Mouse (Mus musculus) embryonic facial prominence, embryonic 12.5 days (tissue): ENCODE data around the gene Men1. TPM values are rescaled to one million over a fixed set of nuclear protein-coding genes. Genes with fewer than 3 reads are reported as not detected.
A peak's percentile ranks its signal among the peaks of the same experiment; 100 is the strongest.
"Not testable (repeated sequence)": the region's sequence is repeated elsewhere in the genome, so short reads cannot be mapped to it uniquely, and the experiment has no call there.

ENCODE experiments used
- ATAC-seq: fragments of 200-750 bp; cut with Nextera tagmentation; 2 replicates; pipeline ENCODE4 v1.8.0; 2017; ENCODE audit not compliant: insufficient number of reproducible peaks, insufficient read depth, low FRiP score, low TSS enrichment
- H3K27ac ChIP-seq: fragments of 300-500 bp; sonication (generic); 2 replicates; pipeline ENCODE4 v1.5.1; 2016; ENCODE audit warnings: mild to moderate bottlenecking
- H3K27me3 ChIP-seq: fragments of 300-500 bp; sonication (generic); 2 replicates; pipeline ENCODE4 v1.6.1; 2016; ENCODE audit warnings: mild to moderate bottlenecking, moderate library complexity
- H3K36me3 ChIP-seq: fragments of 300-500 bp; sonication (generic); 2 replicates; pipeline ENCODE4 v1.6.1; 2016; ENCODE audit warnings: mild to moderate bottlenecking
- H3K4me1 ChIP-seq: fragments of 300-500 bp; sonication (generic); 2 replicates; pipeline ENCODE4 v1.6.1; 2016
- H3K4me2 ChIP-seq: fragments of 300-500 bp; sonication (generic); replicated peaks from 2 replicates; pipeline ENCODE4 v1.6.1; 2016; ENCODE audit warnings: mild to moderate bottlenecking, moderate library complexity
- H3K4me3 ChIP-seq: fragments of 300-500 bp; sonication (generic); 2 replicates; pipeline ENCODE4 v1.5.1; 2016; ENCODE audit warnings: mild to moderate bottlenecking
- H3K9ac ChIP-seq: fragments of 300-500 bp; sonication (generic); 2 replicates; pipeline ENCODE4 v1.6.1; 2016; ENCODE audit warnings: mild to moderate bottlenecking, moderate library complexity
- H3K9me3 ChIP-seq: fragments of 300-500 bp; sonication (generic); 2 replicates; pipeline ENCODE4 v1.6.1; 2016; ENCODE audit warnings: mild to moderate bottlenecking, moderate library complexity
- WGBS: fragments of 180-500 bp; shearing (Covaris S2); methylation state at CpG from one replicate; pipeline ENCODE4 v1.1.7; 2016; 5-methylcytosine and 5-hydroxymethylcytosine counted together
- polyA plus RNA-seq: library from polyadenylated mRNA; unstranded; fragments of >200 nt; fragmentation: Nextera tagmentation; extraction: Ambion mirVana; gene quantifications from 2 replicates; pipeline ENCODE4 v1.2.1, GENCODE M21; 2016

The Men1 gene
- polyA plus RNA-seq, result 107 and 111 TPM in 2 replicates

- ATAC-seq, result peak; percentile 90
- WGBS, result under 1% methylated on average over 43 of the region's 43 CpGs
These were observed at the start of gene Men1 for GRCm38 (mm10) chr19:6334673-6335457. Gene Men1, plus strand, starts transcription at chr19:6334979.

GRCm38 (mm10) chr19:6285226-6285625, 49.6 kb upstream of the Men1 start:
- H3K9me3 ChIP-seq, result no peaks in the 10 kb centered on the region
- H3K36me3 ChIP-seq, result peaks cover 78% of the 10 kb centered on the region
- H3K4me3 ChIP-seq, result no peak overlapping the region
- no peak overlapping the region for H3K9ac ChIP-seq
- H3K27ac ChIP-seq, result no peak overlapping the region
- 68% methylated on average over 8 of the region's 8 CpGs for WGBS
- no peaks in the 10 kb centered on the region for H3K27me3 ChIP-seq
- no peak for ATAC-seq
- peaks cover 9% of the 10 kb centered on the region; the same call in 1 of the 2 replicates for H3K4me1 ChIP-seq
- H3K4me2 ChIP-seq, result no peak overlapping the region

More at GRCm38 (mm10) chr19:6334673-6335457, at the start of gene Men1:
- Histone ChIP-seq H3K36me3 (peaks cover 30% of the 10 kb centered on the region), H3K9me3 (no peaks in the 10 kb centered on the region), H3K4me3 (peak within 1 kb of the TSS; percentile 75), H3K9ac (peak within 1 kb of the TSS; percentile 86), H3K27ac (peak within 1 kb of the TSS; percentile 86), H3K4me1 (peaks cover 19% of the 10 kb centered on the region), H3K4me2 (peak within 1 kb of the TSS; percentile 94), H3K27me3 (no peaks in the 10 kb centered on the region)

GRCm38 (mm10) chr19:6285632-6286433, 48.9 kb upstream of the Men1 start:
- no peaks in the 10 kb centered on the region for H3K27me3 ChIP-seq
- no peak overlapping the region for H3K4me2 ChIP-seq
- 76% methylated on average over 7 of the region's 7 CpGs for WGBS
- H3K9me3 ChIP-seq, result no peaks in the 10 kb centered on the region
- H3K9ac ChIP-seq, result no peak overlapping the region
- peaks cover 9% of the 10 kb centered on the region; the same call in 1 of the 2 replicates for H3K4me1 ChIP-seq
- no peak for ATAC-seq
- H3K36me3 ChIP-seq, result peaks cover 76% of the 10 kb centered on the region
- H3K4me3 ChIP-seq, result no peak overlapping the region
- H3K27ac ChIP-seq, result no peak overlapping the region

- Histone ChIP-seq H3K36me3 (peaks cover 67% of the 10 kb centered on the region), H3K4me3 (no peak overlapping the region), H3K27ac (0 out of 2 replicates have a peak overlapping the region, but pooled peaks have one; percentile 6), H3K9ac (peak overlapping the region; percentile 25), H3K4me2 (no peak overlapping the region), H3K9me3 (no peaks in the 10 kb centered on the region), H3K27me3 (no peaks in the 10 kb centered on the region), H3K4me1 (peaks cover 9% of the 10 kb centered on the region; the same call in 1 of the 2 replicates)
- WGBS, result 87% methylated on average over 19 of the region's 19 CpGs
- no peak for ATAC-seq
These were observed 48.1 kb upstream of the Men1 start for GRCm38 (mm10) chr19:6286434-6287401.

- H3K4me3 ChIP-seq, result no peak overlapping the region
- H3K27me3 ChIP-seq, result no peaks in the 10 kb centered on the region
- peaks cover 9% of the 10 kb centered on the region; the same call in 1 of the 2 replicates for H3K4me1 ChIP-seq
- H3K9me3 ChIP-seq, result no peaks in the 10 kb centered on the region
- H3K27ac ChIP-seq, result peak overlapping the region; percentile 68; the same call in 1 of the 2 replicates
- H3K9ac ChIP-seq, result no peak overlapping the region
- H3K36me3 ChIP-seq, result peaks cover 52% of the 10 kb centered on the region
- no peak overlapping the region for H3K4me2 ChIP-seq
- 59% methylated on average over 13 of the region's 13 CpGs for WGBS
- ATAC-seq, result no peak
These were observed 46.4 kb upstream of the Men1 start for GRCm38 (mm10) chr19:6288236-6288894.

- Histone ChIP-seq H3K4me2 (no peak overlapping the region), H3K4me3 (no peak overlapping the region), H3K36me3 (peaks cover 53% of the 10 kb centered on the region), H3K27me3 (no peaks in the 10 kb centered on the region), H3K9ac (no peak overlapping the region), H3K9me3 (no peaks in the 10 kb centered on the region), H3K27ac (no peak overlapping the region), H3K4me1 (peaks cover 9% of the 10 kb centered on the region; the same call in 1 of the 2 replicates)
- WGBS, result 91% methylated on average over 14 of the region's 14 CpGs
- no peak for ATAC-seq
These were observed 45.0 kb upstream of the Men1 start for GRCm38 (mm10) chr19:6289696-6290238.

- not testable (repeated sequence) for H3K27me3 ChIP-seq, H3K9me3 ChIP-seq, H3K4me3 ChIP-seq, H3K27ac ChIP-seq, H3K4me1 ChIP-seq, H3K4me2 ChIP-seq, ATAC-seq, H3K9ac ChIP-seq
- 93% methylated on average over 5 of the region's 6 CpGs for WGBS
- peaks cover 52% of the 10 kb centered on the region for H3K36me3 ChIP-seq
These were observed 44.1 kb upstream of the Men1 start for GRCm38 (mm10) chr19:6290720-6291116.

- H3K36me3 ChIP-seq, result peaks cover 53% of the 10 kb centered on the region
- no peak overlapping the region for H3K4me2 ChIP-seq
- H3K9ac ChIP-seq, result no peak overlapping the region
- H3K27ac ChIP-seq, result no peak overlapping the region
- H3K4me3 ChIP-seq, result no peak overlapping the region
- peaks cover 9% of the 10 kb centered on the region; the same call in 1 of the 2 replicates for H3K4me1 ChIP-seq
- ATAC-seq, result no peak
- no peaks in the 10 kb centered on the region for H3K27me3 ChIP-seq
- WGBS, result 80% methylated on average over 10 of the region's 10 CpGs
- H3K9me3 ChIP-seq, result no peaks in the 10 kb centered on the region
These were observed 43.5 kb upstream of the Men1 start for GRCm38 (mm10) chr19:6291117-6291781.

GRCm38 (mm10) chr19:6292262-6292661, 42.5 kb upstream of the Men1 start:
- Histone ChIP-seq H3K4me2 (no peak overlapping the region), H3K9ac (no peak overlapping the region), H3K36me3 (peaks cover 57% of the 10 kb centered on the region), H3K9me3 (no peaks in the 10 kb centered on the region), H3K4me3 (no peak overlapping the region), H3K4me1 (peaks cover 9% of the 10 kb centered on the region; the same call in 1 of the 2 replicates), H3K27ac (no peak overlapping the region), H3K27me3 (no peaks in the 10 kb centered on the region)
- ATAC-seq, result no peak
- 86% methylated on average over 5 of the region's 5 CpGs for WGBS

GRCm38 (mm10) chr19:6294301-6294700, 40.5 kb upstream of the Men1 start:
- no peak for ATAC-seq
- Histone ChIP-seq H3K27ac (no peak overlapping the region), H3K36me3 (peaks cover 71% of the 10 kb centered on the region), H3K27me3 (no peaks in the 10 kb centered on the region), H3K4me1 (no peaks in the 10 kb centered on the region), H3K9me3 (no peaks in the 10 kb centered on the region), H3K9ac (no peak overlapping the region), H3K4me2 (no peak overlapping the region), H3K4me3 (no peak overlapping the region)
- WGBS, result 94% methylated on average over 17 of the region's 17 CpGs
